Mouse (Mus musculus) E14TG2a.4 (cell line): ENCODE results near the gene 2610042L04Rik.
"Not testable (repeated sequence)": the region's sequence is repeated elsewhere in the genome, so short reads cannot be mapped to it uniquely, and the experiment has no call there.

Experiments used
- H3K27me3 ChIP-seq: 2 replicates; pipeline ENCODE4 v1.6.1; 2014; ENCODE audit warnings: low read length, control low read depth; ENCODE audit not compliant: insufficient read depth
- H3K36me3 ChIP-seq: 2 replicates; pipeline ENCODE4 v1.6.1; 2014; ENCODE audit warnings: low read length, control low read depth; ENCODE audit not compliant: insufficient read depth
- H3K4me1 ChIP-seq: replicated peaks from 2 replicates; pipeline ENCODE4 v1.6.1; 2014; ENCODE audit warnings: low read depth, low read length, control low read depth
- H3K4me3 ChIP-seq: replicated peaks from 2 replicates; pipeline ENCODE4 v1.5.1; 2014; ENCODE audit warnings: mild to moderate bottlenecking, low read length
- H3K9me3 ChIP-seq: 2 replicates; pipeline ENCODE4 v1.6.1; 2014; ENCODE audit warnings: low read length, control low read depth

The 2610042L04Rik gene

DNA sequence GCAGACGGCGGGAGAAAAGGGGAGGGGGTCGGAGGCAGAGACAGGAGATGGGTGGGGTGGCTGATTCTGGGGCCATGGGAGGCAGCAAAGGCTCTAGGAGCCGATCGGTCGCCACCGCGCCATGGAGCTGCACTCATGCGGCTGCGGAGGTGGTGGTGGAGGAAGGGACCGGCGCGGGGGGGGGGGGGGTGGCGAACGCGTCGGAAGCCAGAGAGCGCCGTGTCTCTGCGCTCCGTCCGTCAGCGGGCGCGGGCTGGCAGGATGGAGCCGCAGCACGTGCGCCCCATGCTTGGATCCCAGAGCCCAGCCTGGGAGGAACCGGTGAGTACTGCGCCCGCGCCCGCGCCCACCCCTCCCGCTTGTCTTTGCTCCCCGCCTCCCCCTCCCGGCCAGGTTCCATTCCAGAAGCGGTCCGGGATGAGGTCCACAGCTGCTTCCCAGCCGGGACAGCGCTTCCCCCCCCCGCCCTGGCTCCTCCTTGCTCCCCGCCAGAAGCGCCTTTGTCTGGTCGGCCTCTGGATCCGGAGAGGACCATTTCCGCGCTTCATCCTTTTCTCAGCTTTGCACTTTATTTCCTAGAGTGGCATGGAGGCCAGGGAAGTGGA, at the start of gene 2610042L04Rik:
TSS of gene 2610042L04Rik (plus strand) at position 288 of the 605 bp plus-strand sequence.
- not testable (repeated sequence) for H3K27me3 ChIP-seq, H3K4me3 ChIP-seq, H3K9me3 ChIP-seq, H3K4me1 ChIP-seq, H3K36me3 ChIP-seq

DNA sequence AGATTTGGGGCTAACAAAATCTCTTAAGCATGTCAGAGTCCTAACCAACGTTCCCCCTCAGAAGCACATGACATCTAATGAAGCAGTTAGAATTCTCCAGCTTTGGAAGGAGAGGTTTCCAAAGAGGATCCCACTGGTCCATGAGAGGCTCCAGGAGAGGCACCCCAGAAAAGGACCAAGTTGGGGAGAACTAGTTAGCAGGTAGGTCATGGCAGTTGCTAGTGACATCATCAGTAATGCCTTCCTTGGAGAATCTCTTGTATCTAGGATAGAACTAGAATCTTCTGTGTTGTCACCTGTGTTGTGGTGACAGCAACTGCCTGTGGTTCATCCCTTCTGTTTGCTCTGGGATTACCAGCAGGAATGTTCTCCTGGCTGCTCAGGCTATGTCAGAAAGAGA, 17.6 kb upstream of the 2610042L04Rik start, which contains the start of gene Gm3149:
TSS of gene Gm3149 (plus strand) at position 301 of the 400 bp plus-strand sequence.
- not testable (repeated sequence) for H3K27me3 ChIP-seq, H3K4me3 ChIP-seq, H3K9me3 ChIP-seq, H3K36me3 ChIP-seq, H3K4me1 ChIP-seq

DNA sequence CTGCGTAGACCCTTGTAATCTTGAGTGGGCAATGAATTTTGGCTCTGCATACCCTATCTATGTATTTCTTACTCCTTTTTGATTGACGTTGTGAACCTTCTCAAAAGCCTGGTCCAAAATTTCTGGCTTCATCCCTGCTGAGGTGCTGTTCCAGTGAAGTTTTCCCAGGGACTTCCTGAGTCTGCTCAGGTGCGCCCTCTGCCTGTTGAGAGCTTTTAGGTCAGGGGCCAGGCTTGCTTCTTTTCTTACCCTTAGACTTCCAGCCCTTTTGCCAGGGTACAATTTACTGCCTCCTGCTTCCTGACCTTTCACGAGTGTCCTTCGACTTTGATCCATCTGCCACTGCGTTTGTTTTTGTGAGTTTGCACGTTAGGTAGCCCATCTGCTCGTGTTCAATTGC, 943 bp downstream of the 2610042L04Rik start:
- not testable (repeated sequence) for H3K36me3 ChIP-seq, H3K4me1 ChIP-seq, H3K27me3 ChIP-seq, H3K9me3 ChIP-seq, H3K4me3 ChIP-seq

DNA sequence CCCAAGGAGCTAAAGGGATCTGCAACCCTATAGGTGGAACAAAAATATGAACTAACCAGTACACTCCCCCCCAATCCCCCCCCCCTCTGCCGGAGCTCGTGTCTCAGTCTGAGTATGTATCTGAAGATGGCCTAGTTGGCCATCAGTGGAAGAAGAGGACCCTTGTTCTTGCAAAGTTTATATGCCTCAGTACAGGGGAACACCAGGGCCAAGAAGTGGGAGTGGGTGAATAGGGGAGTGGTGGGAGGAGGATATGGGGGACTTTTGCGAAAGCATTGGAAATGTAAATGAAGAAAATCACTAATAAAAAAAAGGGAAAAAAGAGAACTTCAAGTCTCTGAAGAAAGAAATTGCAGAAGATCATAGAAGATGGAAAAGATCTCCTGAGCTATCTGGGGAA, 34.4 kb downstream of the 2610042L04Rik start:
- not testable (repeated sequence) for H3K27me3 ChIP-seq, H3K36me3 ChIP-seq, H3K9me3 ChIP-seq, H3K4me1 ChIP-seq, H3K4me3 ChIP-seq

DNA sequence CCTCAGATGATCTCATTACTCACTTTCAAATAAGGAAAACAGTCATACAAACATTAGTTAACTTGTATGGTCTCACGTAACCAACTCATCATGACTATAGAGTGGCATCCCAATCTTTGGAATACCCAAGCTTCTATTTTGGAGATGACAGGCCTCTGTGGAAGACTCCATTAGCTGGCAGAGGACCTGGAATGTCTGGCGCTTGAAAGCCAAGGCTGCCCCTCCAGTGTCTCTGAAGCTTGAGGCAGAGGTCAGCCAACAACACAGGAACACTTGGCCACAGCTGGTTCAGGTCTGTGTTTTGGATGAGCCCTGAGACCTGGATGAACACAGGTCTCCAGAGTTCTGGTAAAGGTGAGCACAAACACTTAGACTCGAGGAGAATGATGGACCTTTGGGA, 35.1 kb downstream of the 2610042L04Rik start:
- H3K27me3 ChIP-seq: not testable (repeated sequence)

DNA sequence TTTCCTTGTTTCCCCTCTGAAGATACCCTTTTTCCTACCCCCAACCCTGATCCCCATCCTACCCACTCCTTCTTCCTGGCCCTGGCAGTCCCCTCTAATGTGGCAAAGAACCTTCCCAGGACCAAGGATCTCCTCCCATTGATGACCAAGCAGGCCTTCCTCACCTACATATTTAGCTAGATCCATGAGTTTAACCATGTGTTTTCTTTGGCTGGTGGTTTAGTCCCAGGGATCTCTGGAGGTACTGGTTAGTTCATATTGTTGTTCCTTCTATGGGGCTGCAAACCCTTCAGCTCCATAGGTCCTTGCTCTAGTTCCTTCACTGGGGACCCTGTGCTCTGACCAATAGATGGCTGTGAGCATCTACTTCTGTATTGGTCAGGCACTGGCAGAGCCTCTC, 43.3 kb downstream of the 2610042L04Rik start:
- not testable (repeated sequence) for H3K4me1 ChIP-seq, H3K4me3 ChIP-seq, H3K36me3 ChIP-seq, H3K27me3 ChIP-seq, H3K9me3 ChIP-seq

More for the DNA sequence above, 35.1 kb downstream of the 2610042L04Rik start:
- not testable (repeated sequence) for H3K36me3 ChIP-seq, H3K4me3 ChIP-seq, H3K4me1 ChIP-seq, H3K9me3 ChIP-seq

DNA sequence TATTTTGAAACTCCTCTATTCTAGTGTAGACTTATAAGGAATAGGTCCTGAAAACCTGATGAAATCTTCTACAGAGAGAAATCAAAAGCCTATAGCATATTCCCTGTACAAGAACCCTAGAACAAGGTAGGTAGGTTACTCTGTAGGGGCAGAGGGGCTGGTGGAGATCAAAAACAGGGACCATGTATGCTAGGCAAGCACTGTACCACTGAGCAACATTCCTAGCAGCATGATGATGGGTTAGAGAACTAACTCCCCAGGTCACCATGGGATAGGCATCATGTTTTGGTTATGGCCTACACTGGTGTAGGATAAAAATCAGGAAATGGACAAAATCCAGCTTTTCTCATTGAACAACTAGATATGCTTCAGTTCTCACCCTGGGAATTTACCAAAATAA, 51.0 kb downstream of the 2610042L04Rik start:
- not testable (repeated sequence) for H3K9me3 ChIP-seq

DNA sequence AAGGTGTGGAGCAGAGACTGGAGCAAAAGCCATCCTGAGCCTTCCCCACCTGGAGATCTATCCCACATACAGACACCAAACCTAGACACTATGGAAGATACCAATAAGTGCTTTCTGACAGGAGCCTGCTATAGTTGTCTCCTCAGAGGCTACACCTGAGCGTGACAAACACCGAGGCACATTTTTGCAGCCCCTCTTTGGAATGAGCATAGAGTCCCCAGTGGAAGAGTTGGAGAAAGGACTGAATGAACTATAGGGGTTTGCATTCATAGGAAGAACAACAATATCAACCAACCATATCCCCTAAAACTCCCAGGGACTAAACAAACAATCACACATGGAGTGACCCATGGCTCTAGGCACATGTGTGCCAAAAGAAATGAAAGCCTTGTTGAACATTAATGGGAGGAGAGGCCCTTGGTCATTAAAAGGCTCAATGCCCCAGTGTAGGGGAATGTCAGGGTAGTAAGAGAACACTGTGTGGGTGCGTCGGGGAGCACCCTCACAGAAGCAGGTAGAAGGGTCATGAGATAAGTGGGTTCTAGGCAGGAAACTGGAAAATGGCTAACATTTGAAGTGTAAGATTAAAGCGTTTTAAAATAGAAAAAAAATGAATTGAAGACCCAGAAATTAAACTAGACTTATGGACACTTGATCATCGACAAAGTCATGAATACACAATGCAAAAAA, 58.4 kb downstream of the 2610042L04Rik start:
- not testable (repeated sequence) for H3K4me3 ChIP-seq, H3K27me3 ChIP-seq, H3K4me1 ChIP-seq, H3K36me3 ChIP-seq, H3K9me3 ChIP-seq

More for the DNA sequence above, 51.0 kb downstream of the 2610042L04Rik start:
- not testable (repeated sequence) for H3K27me3 ChIP-seq, H3K36me3 ChIP-seq, H3K4me1 ChIP-seq, H3K4me3 ChIP-seq

DNA sequence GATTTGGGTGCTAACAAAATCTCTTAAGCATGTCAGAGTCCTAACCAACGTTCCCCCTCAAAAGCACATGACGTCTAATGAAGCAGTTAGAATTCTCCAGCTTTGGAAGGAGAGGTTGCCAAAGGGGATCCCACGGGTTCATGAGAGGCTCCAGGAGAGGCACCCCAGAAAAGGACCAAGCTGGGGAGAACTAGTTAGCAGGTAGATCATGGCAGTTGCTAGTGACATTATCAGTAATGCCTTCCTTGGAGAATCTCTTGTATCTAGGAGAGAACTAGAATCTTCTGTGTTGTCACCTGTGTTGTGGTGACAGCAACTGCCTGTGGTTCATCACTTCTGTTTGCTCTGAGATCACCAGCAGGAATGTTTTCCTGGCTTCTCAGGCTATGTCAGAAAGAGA, 62.7 kb downstream of the 2610042L04Rik start, which contains the start of gene Gm3159:
TSS of gene Gm3159 (plus strand) at position 301 of the 400 bp plus-strand sequence.
- H3K4me3 ChIP-seq, H3K4me1 ChIP-seq, H3K27me3 ChIP-seq, H3K36me3 ChIP-seq, H3K9me3 ChIP-seq: not testable (repeated sequence)

DNA sequence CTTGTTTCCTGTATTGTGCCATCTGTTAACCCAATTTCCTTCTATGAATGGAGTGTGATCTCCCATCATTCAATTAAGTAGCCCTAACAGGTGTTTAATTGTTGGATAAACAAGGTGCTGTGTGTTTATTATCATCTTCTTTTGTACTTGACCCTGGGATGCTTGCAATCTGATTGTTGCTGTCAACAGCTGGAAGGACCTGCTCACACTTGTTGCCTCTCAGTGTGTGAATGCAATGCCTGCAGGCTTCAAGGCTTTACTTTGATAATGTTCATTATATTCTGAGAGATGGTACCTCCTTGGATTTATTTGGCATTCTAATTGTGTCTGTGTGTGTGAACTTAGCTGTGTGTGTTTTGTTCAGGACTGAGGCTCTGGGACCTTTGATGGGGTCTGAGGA, 64.1 kb downstream of the 2610042L04Rik start:
- not testable (repeated sequence) for H3K27me3 ChIP-seq, H3K4me3 ChIP-seq, H3K4me1 ChIP-seq, H3K9me3 ChIP-seq, H3K36me3 ChIP-seq

DNA sequence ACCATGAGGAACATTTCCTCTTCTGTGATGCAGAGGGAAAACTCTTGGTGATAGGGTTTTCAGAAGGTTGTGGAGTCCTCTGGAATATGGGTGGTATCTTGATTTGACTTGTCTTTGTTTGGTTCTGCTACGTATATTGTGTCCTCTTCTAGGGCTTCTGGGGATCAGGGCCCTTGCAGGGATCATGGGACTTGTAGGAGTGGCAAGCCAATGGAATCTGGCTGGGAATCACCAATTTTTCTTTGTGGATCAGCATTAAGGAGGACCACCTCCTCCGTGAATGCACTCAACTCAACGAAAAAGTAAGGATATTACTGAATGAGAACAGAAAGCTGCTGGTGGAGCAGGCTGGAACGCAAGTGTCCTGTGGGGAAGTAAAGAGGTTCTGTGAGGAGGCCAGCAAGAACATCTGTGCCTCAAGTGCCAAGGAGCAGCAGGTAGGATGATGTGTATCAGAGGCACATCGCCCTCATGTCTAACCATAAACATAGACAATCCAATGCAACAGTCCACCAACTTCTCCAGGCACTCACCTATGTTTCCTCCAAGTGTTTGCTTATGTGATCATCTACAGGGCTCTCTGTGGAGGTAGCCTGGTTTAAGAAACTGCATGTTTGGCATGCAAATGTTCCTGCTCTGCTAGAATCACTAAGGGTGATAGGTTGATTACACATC, 65.7 kb downstream of the 2610042L04Rik start:
- H3K27me3 ChIP-seq, H3K9me3 ChIP-seq, H3K4me1 ChIP-seq, H3K4me3 ChIP-seq, H3K36me3 ChIP-seq: not testable (repeated sequence)

DNA sequence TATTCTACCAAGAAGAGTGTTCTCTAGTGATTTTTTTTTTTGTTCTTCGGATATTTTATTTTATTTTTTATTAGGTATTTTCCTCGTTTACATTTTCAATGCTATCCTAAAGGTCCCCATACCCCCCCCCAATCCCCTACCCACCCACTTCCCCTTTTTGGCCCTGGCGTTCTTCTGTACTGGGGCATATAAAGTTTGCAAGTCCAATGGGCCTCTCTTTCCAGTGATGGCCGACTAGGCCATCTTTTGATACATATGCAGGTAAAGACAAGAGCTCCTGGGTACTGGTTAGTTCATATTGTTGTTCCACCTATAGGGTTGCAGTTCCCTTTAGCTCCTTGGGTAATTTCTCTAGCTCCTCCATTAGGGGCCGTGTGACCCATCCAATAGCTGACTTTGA, 66.7 kb downstream of the 2610042L04Rik start:
- H3K9me3 ChIP-seq, H3K4me3 ChIP-seq, H3K36me3 ChIP-seq, H3K27me3 ChIP-seq, H3K4me1 ChIP-seq: not testable (repeated sequence)

DNA sequence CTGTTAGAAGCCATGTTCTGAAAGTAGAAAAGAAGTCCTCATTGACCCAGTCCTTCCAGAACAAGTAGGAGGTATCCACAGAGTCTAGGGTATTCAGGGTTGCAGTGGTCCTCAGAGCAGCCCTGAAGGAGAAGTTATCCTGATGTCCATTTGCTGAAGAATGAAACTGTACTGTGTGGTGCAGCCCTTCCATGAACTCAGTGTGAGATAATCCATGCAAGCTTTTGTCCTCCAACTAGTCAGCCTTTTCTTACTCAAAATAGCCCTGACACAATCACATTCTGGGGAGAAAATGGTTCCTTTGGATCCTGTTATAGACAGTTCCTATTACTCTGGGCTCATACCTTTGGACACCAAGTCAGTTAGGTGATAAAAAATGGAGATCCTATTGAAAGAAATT, 69.3 kb downstream of the 2610042L04Rik start:
- H3K4me1 ChIP-seq, H3K9me3 ChIP-seq, H3K27me3 ChIP-seq, H3K4me3 ChIP-seq, H3K36me3 ChIP-seq: not testable (repeated sequence)
